Mouse (Mus musculus) lung, embryonic 16.5 days (tissue): Measurements from ENCODE around the gene Poldip3. TPM values are rescaled to one million over a fixed set of nuclear protein-coding genes. Genes with fewer than 3 reads are reported as not detected.

Experiments
- ATAC-seq: fragments of 200-750 bp; cut with Nextera tagmentation; 2 replicates; pipeline ENCODE4 v1.8.0; 2017; ENCODE audit warnings: low read depth, mild to moderate bottlenecking, moderate library complexity
- H3K27ac ChIP-seq: fragments of 300-500 bp; sonication (generic); 2 replicates; pipeline ENCODE4 v1.5.1; 2014; ENCODE audit warnings: mild to moderate bottlenecking, control low read depth, low read length
- H3K27me3 ChIP-seq: fragments of 300-500 bp; sonication (generic); 2 replicates; pipeline ENCODE4 v1.6.1; 2014; ENCODE audit warnings: low read depth, low read length, mixed read lengths; ENCODE audit not compliant: control insufficient read depth, insufficient read depth
- H3K36me3 ChIP-seq: fragments of 300-500 bp; sonication (generic); 2 replicates; pipeline ENCODE4 v1.6.1; 2014; ENCODE audit warnings: low read length; ENCODE audit not compliant: control insufficient read depth, insufficient read depth
- H3K4me1 ChIP-seq: fragments of 300-500 bp; sonication (generic); replicated peaks from 2 replicates; pipeline ENCODE4 v1.6.1; 2014; ENCODE audit warnings: low read length, mixed read lengths; ENCODE audit not compliant: control insufficient read depth, insufficient read depth
- H3K4me2 ChIP-seq: fragments of 300-500 bp; sonication (generic); 2 replicates; pipeline ENCODE4 v1.6.1; 2014; ENCODE audit warnings: low read depth, low read length, control low read depth
- H3K4me3 ChIP-seq: fragments of 300-500 bp; sonication (generic); 2 replicates; pipeline ENCODE4 v1.5.1; 2014; ENCODE audit warnings: mild to moderate bottlenecking, low read length, control low read depth
- H3K9ac ChIP-seq: fragments of 300-500 bp; sonication (generic); 2 replicates; pipeline ENCODE4 v1.6.1; 2014; ENCODE audit warnings: low read length, control low read depth
- H3K9me3 ChIP-seq: fragments of 300-500 bp; sonication (generic); 2 replicates; pipeline ENCODE4 v1.6.1; 2016; ENCODE audit warnings: low read length; ENCODE audit not compliant: control insufficient read depth
- WGBS: fragments of 180-500 bp; shearing (Covaris S2); extraction: QIAGEN DNeasy Blood & Tissue Kit; methylation state at CpG from one replicate; pipeline ENCODE4 v1.1.7; 2014; 5-methylcytosine and 5-hydroxymethylcytosine counted together
- polyA plus RNA-seq: library from polyadenylated mRNA; unstranded; fragments of >200 nt; fragmentation: Nextera tagmentation; extraction: Ambion mirVana; gene quantifications from 2 replicates; pipeline ENCODE4 v1.2.1, GENCODE M21; 2015

Poldip3 gene
- polyA plus RNA-seq, 1 experiment from 2014 or later, result 137 TPM

GRCm38 (mm10) chr15:83115071-83115470 lies 34.1 kb downstream of the Poldip3 start:
- no peak overlapping the region for H3K4me2 ChIP-seq
- peaks cover 16% of the 10 kb centered on the region for H3K36me3 ChIP-seq
- no peaks in the 10 kb centered on the region for H3K27me3 ChIP-seq
- H3K4me3 ChIP-seq, result no peak overlapping the region
- peaks cover 6% of the 10 kb centered on the region; the same call in 1 of the 2 replicates for H3K4me1 ChIP-seq
- no peak overlapping the region for H3K27ac ChIP-seq
- 82% methylated on average over 6 of the region's 6 CpGs for WGBS
- H3K9ac ChIP-seq, result no peak overlapping the region
- H3K9me3 ChIP-seq, result no peaks in the 10 kb centered on the region
- ATAC-seq, result no peak

- Histone ChIP-seq H3K9ac (no peak overlapping the region), H3K4me1 (peaks cover 6% of the 10 kb centered on the region; the same call in 1 of the 2 replicates), H3K27ac (no peak overlapping the region), H3K27me3 (no peaks in the 10 kb centered on the region), H3K36me3 (peaks cover 16% of the 10 kb centered on the region), H3K9me3 (no peaks in the 10 kb centered on the region), H3K4me2 (no peak overlapping the region), H3K4me3 (no peak overlapping the region)
- WGBS, result 76% methylated on average over 9 of the region's 9 CpGs
- ATAC-seq, result no peak
Observed at GRCm38 (mm10) chr15:83114106-83114505, 35.1 kb downstream of the Poldip3 start.

GRCm38 (mm10) chr15:83112898-83113297 lies 36.3 kb downstream of the Poldip3 start:
- H3K27ac ChIP-seq, result no peak overlapping the region
- ATAC-seq, result peak; percentile 77
- no peak overlapping the region for H3K9ac ChIP-seq
- H3K4me1 ChIP-seq, result peaks cover 6% of the 10 kb centered on the region; the same call in 1 of the 2 replicates
- no peaks in the 10 kb centered on the region for H3K9me3 ChIP-seq
- H3K4me2 ChIP-seq, result no peak overlapping the region
- H3K36me3 ChIP-seq, result peaks cover 13% of the 10 kb centered on the region
- no peak overlapping the region for H3K4me3 ChIP-seq
- no peaks in the 10 kb centered on the region for H3K27me3 ChIP-seq
- WGBS, result 5% methylated on average over 11 of the region's 11 CpGs

- H3K9ac ChIP-seq, result no peak overlapping the region
- WGBS, result 83% methylated on average over 7 of the region's 7 CpGs
- no peaks in the 10 kb centered on the region for H3K9me3 ChIP-seq
- H3K27me3 ChIP-seq, result no peaks in the 10 kb centered on the region
- H3K27ac ChIP-seq, result no peak overlapping the region
- H3K36me3 ChIP-seq, result peaks cover 8% of the 10 kb centered on the region
- peaks cover 6% of the 10 kb centered on the region; the same call in 1 of the 2 replicates for H3K4me1 ChIP-seq
- no peak overlapping the region for H3K4me3 ChIP-seq
- no peak overlapping the region for H3K4me2 ChIP-seq
- ATAC-seq, result no peak
Observed at GRCm38 (mm10) chr15:83111874-83112273, 37.3 kb downstream of the Poldip3 start.

- peaks cover 5% of the 10 kb centered on the region for H3K36me3 ChIP-seq
- no peak overlapping the region for H3K4me3 ChIP-seq
- H3K9me3 ChIP-seq, result no peaks in the 10 kb centered on the region
- WGBS, result 49% methylated on average over 6 of the region's 6 CpGs
- H3K4me1 ChIP-seq, result peaks cover 6% of the 10 kb centered on the region; the same call in 1 of the 2 replicates
- no peak overlapping the region for H3K9ac ChIP-seq
- no peak overlapping the region for H3K27ac ChIP-seq
- ATAC-seq, result no peak
- H3K27me3 ChIP-seq, result no peaks in the 10 kb centered on the region
- H3K4me2 ChIP-seq, result no peak overlapping the region
Observed at GRCm38 (mm10) chr15:83111290-83111689, 37.9 kb downstream of the Poldip3 start.

GRCm38 (mm10) chr15:83107814-83108213 lies 41.4 kb downstream of the Poldip3 start:
- Histone ChIP-seq H3K27ac (no peak overlapping the region), H3K36me3 (no peaks in the 10 kb centered on the region), H3K4me2 (no peak overlapping the region), H3K4me1 (peaks cover 3% of the 10 kb centered on the region; the same call in 1 of the 2 replicates), H3K9ac (no peak overlapping the region), H3K9me3 (no peaks in the 10 kb centered on the region), H3K27me3 (no peaks in the 10 kb centered on the region), H3K4me3 (no peak overlapping the region)
- no peak for ATAC-seq
- WGBS, result 72% methylated on average over 6 of the region's 6 CpGs

- Histone ChIP-seq H3K4me3 (no peak overlapping the region), H3K9ac (no peak overlapping the region), H3K27me3 (no peaks in the 10 kb centered on the region), H3K4me1 (no peaks in the 10 kb centered on the region), H3K36me3 (no peaks in the 10 kb centered on the region), H3K4me2 (no peak overlapping the region), H3K27ac (no peak overlapping the region), H3K9me3 (no peaks in the 10 kb centered on the region)
- ATAC-seq, result no peak
- WGBS, result 77% methylated on average over 6 of the region's 6 CpGs
Observed at GRCm38 (mm10) chr15:83106426-83106825, 42.8 kb downstream of the Poldip3 start.

GRCm38 (mm10) chr15:83103111-83103510 lies 46.1 kb downstream of the Poldip3 start:
- ATAC-seq, result no peak
- H3K4me1 ChIP-seq, result peaks cover 11% of the 10 kb centered on the region
- WGBS, result 36% methylated on average over 1 of the region's 1 CpGs

GRCm38 (mm10) chr15:83100332-83100662 lies 48.9 kb downstream of the Poldip3 start:
- 1% methylated on average over 8 of the region's 8 CpGs for WGBS
- peak; percentile 59; the same call in 1 of the 2 replicates for ATAC-seq
- H3K4me1 ChIP-seq, result peaks cover 14% of the 10 kb centered on the region
- no peaks in the 10 kb centered on the region for H3K27me3 ChIP-seq
- H3K4me3 ChIP-seq, result peak overlapping the region; percentile 79
- no peaks in the 10 kb centered on the region for H3K36me3 ChIP-seq
- H3K9ac ChIP-seq, result peak overlapping the region; percentile 95
- H3K4me2 ChIP-seq, result peak overlapping the region; percentile 94
- H3K27ac ChIP-seq, result peak overlapping the region; percentile 71
- H3K9me3 ChIP-seq, result no peaks in the 10 kb centered on the region

More at GRCm38 (mm10) chr15:83103111-83103510, 46.1 kb downstream of the Poldip3 start:
- Histone ChIP-seq H3K36me3 (no peaks in the 10 kb centered on the region), H3K4me2 (no peak overlapping the region), H3K27ac (no peak overlapping the region), H3K9me3 (no peaks in the 10 kb centered on the region), H3K9ac (no peak overlapping the region), H3K4me3 (no peak overlapping the region), H3K27me3 (no peaks in the 10 kb centered on the region)
